Mouse (Mus musculus) C2C12 (cell line): ENCODE results near the gene Ggt7. TPM values are rescaled to one million over a fixed set of nuclear protein-coding genes. Genes with fewer than 3 reads are reported as not detected.

ENCODE experiments used
- H3K27me3 ChIP-seq: one replicate; pipeline ENCODE4 v1.6.1; 2011; ENCODE audit not compliant: control insufficient read depth, insufficient read depth, insufficient read length
- H3K36me3 ChIP-seq: one replicate; pipeline ENCODE4 v1.6.1; 2011; ENCODE audit not compliant: control insufficient read depth, insufficient read depth
- H3K4me3 ChIP-seq: one replicate; pipeline ENCODE4 v1.5.1; 2011; ENCODE audit warnings: mild to moderate bottlenecking, control low read depth; ENCODE audit not compliant: poor library complexity, insufficient read depth, severe bottlenecking
- H3K79me2 ChIP-seq: one replicate; pipeline ENCODE4 v1.6.1; 2011; ENCODE audit not compliant: control insufficient read depth, insufficient read depth
- H3K79me3 ChIP-seq: one replicate; pipeline ENCODE4 v1.6.1; 2011; ENCODE audit warnings: low read depth, control low read depth
- H3ac ChIP-seq: one replicate; pipeline ENCODE3; 2011; ENCODE audit warnings: low read depth; ENCODE audit not compliant: control insufficient read depth, insufficient read length
- CEBPB ChIP-seq: IDR thresholded peaks from one replicate; pipeline ENCODE4 v1.6.1; 2011; ENCODE audit warnings: low read depth, mild to moderate bottlenecking, control low read depth, moderate library complexity
- CTCF ChIP-seq: IDR thresholded peaks from one replicate; pipeline ENCODE4 v1.5.1; 2011; ENCODE audit not compliant: control insufficient read depth, insufficient read depth, insufficient read length
- FOSL1 ChIP-seq: IDR thresholded peaks from one replicate; pipeline ENCODE4 v1.8.0; 2011; ENCODE audit warnings: mild to moderate bottlenecking, low read length; ENCODE audit not compliant: poor library complexity, insufficient read depth, severe bottlenecking
- MAX ChIP-seq: IDR thresholded peaks from one replicate; pipeline ENCODE4 v1.6.1; 2011; ENCODE audit warnings: mild to moderate bottlenecking, control low read depth
- MYOD1 ChIP-seq: IDR thresholded peaks from one replicate; pipeline ENCODE4 v1.6.1; 2011; ENCODE audit warnings: low read depth; ENCODE audit not compliant: control insufficient read depth, insufficient read length
- MYOG ChIP-seq: IDR thresholded peaks from one replicate; pipeline ENCODE4 v1.6.1; 2011; ENCODE audit not compliant: control insufficient read depth, insufficient read length; ENCODE audit errors: extremely low read depth
- USF1 ChIP-seq: IDR thresholded peaks from one replicate; pipeline ENCODE4 v1.6.1; 2011; ENCODE audit warnings: low read depth, mild to moderate bottlenecking, control low read depth, moderate library complexity
- polyA plus RNA-seq: library from polyadenylated mRNA; unstranded; fragments of >200 nt; fragmentation: generic; extraction: Trizol; gene quantifications from one replicate; pipeline ENCODE4 v1.2.1, GENCODE M21; 2012; ENCODE audit warnings: missing spikeins

Ggt7 gene
- polyA plus RNA-seq, 1 experiment: 2.6 TPM

DNA sequence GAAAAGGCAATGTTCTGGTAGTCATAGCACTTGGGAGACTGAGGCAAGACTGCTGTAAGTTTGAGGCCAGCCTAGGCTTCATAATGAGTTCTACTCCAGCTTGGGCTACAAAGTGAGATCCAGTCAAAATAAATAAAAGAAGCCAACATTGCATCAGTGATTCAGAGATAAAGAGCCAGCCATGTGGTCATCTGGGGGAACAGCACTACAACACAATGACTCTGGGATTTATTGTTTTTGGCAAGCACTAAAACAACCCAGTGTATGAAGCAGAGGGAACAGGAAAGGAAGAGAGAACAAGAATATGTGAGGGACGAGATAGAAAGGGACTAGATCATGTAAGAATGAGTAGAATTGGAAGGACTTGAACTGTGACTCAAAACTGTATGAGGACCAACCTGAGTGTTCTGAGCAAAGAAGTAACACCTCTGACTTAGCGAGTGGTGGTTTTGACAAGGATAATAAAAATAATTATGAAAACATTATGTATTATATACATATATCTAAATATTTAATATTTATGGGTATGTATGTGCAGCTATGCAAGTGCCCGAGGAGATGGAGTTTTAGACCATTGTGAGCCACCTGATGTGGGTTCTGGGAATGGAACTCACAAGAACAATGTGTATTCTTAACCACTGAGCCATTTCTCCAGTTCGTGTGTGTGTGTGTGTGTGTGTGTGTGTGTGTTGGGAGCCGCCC lies 19.9 kb upstream of the Ggt7 start:
- Histone ChIP-seq H3ac (no peak overlapping the region), H3K36me3 (no peaks in the 10 kb centered on the region), H3K79me2 (no peaks in the 10 kb centered on the region), H3K4me3 (no peak overlapping the region), H3K27me3 (peaks cover 3% of the 10 kb centered on the region), H3K79me3 (no peaks in the 10 kb centered on the region)
- no peak for TF ChIP-seq USF1
- no peak for TF ChIP-seq CEBPB
- no peak for TF ChIP-seq MYOG
- TF ChIP-seq FOSL1: no peak
- TF ChIP-seq MAX: no peak
- no peak for TF ChIP-seq CTCF
- TF ChIP-seq MYOD1: no peak

DNA sequence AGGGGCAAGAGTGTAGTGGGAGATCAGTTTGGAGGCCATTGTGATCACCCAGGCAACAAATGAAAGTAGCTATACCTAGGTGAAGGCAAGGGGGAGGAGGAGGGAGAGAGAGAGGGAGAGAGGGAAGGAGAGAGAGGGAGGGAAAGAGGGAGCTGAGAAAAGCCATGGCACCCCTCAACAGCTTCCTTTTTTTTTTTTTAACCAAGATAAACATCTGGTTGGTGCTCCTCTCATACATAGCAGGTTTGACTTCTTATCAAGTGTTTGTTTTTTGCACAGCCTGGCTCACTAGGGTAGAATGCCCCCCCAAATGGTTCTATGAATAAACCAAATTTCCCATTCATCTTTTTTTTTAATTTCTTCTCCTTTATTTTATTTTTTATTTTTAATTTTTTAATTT lies 18.3 kb upstream of the Ggt7 start:
- H3K36me3 ChIP-seq: no peaks in the 10 kb centered on the region
- no peaks in the 10 kb centered on the region for H3K79me2 ChIP-seq
- H3K27me3 ChIP-seq: no peaks in the 10 kb centered on the region
- no peak overlapping the region for H3ac ChIP-seq
- H3K4me3 ChIP-seq: no peak overlapping the region
- H3K79me3 ChIP-seq: no peaks in the 10 kb centered on the region
- TF ChIP-seq FOSL1 (no peak), CEBPB (no peak), MAX (no peak), MYOD1 (no peak), CTCF (no peak), MYOG (no peak), USF1 (no peak)

DNA sequence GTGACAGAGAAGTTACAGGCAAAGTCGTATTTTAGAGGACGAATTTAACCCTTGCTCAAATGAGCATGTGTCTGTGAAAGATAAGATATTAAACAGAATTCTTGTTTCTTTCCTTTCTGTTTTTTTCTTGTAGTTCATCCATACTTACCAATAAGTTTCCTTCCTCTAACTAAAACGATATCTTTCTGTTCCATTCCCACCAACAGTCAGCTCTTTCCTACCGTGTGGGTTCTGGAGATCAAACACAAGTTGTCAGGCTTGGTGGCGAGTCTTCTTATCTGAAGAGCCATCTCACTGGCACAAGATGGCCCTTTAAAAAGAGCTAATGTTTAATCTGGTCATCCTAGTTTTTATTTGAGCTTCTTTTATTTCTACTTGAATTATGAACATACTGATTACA lies 9.3 kb upstream of the Ggt7 start:
- no peak for TF ChIP-seq CEBPB
- no peak for TF ChIP-seq MAX
- H3K79me2 ChIP-seq: no peaks in the 10 kb centered on the region
- no peak overlapping the region for H3K4me3 ChIP-seq
- H3K27me3 ChIP-seq: no peaks in the 10 kb centered on the region
- no peak overlapping the region for H3ac ChIP-seq
- H3K36me3 ChIP-seq: no peaks in the 10 kb centered on the region
- no peaks in the 10 kb centered on the region for H3K79me3 ChIP-seq

DNA sequence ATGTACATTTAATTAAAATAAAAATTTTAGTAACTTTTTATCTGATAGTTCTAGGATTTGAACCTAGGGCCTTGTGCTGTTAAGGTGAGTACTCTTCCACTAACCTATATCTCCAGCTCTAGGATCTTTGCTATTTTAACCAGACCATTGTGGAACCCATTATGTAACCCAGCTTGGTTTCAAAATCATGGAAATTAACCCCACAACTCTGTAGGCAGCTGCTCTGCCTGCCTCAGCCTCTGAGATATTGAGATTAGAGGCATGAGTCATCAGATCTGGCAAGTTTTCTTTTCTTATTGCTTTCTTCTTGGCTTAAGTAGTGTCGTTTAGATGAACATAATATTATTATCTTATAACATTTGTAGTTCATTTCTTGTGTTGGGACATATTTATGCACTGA lies 6.3 kb upstream of the Ggt7 start:
- Histone ChIP-seq H3ac (no peak overlapping the region), H3K27me3 (no peaks in the 10 kb centered on the region), H3K4me3 (no peak overlapping the region), H3K79me2 (no peaks in the 10 kb centered on the region), H3K36me3 (no peaks in the 10 kb centered on the region), H3K79me3 (no peaks in the 10 kb centered on the region)
- TF ChIP-seq USF1 (no peak), CEBPB (peak; percentile 21), MYOD1 (peak; percentile 61)

DNA sequence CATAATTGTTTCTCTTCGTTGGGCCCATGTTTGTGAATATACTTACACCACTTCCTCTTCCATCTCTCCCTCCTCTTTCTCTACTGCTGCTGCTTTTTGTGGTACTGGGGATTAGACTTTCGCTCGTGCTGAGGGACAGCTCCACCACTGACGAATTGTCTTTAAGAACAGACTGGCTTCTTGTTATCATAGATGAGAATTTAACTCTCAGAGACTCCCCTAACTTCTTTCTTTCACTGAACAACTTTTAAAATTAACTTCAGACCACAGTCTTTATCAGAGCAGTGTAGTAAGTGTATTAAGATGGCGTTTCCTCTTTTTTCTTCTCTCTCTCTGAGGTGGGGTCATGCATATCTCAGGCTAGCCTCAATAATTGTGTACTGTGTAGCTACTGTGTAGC lies 5.7 kb upstream of the Ggt7 start:
- Histone ChIP-seq H3K79me2 (no peaks in the 10 kb centered on the region), H3ac (no peak overlapping the region), H3K4me3 (no peak overlapping the region), H3K36me3 (no peaks in the 10 kb centered on the region), H3K27me3 (no peaks in the 10 kb centered on the region), H3K79me3 (no peaks in the 10 kb centered on the region)
- no peak for TF ChIP-seq FOSL1
- no peak for TF ChIP-seq MYOG
- TF ChIP-seq MAX: no peak
- no peak for TF ChIP-seq CEBPB
- TF ChIP-seq USF1: no peak
- TF ChIP-seq MYOD1: no peak
- TF ChIP-seq CTCF: no peak

DNA sequence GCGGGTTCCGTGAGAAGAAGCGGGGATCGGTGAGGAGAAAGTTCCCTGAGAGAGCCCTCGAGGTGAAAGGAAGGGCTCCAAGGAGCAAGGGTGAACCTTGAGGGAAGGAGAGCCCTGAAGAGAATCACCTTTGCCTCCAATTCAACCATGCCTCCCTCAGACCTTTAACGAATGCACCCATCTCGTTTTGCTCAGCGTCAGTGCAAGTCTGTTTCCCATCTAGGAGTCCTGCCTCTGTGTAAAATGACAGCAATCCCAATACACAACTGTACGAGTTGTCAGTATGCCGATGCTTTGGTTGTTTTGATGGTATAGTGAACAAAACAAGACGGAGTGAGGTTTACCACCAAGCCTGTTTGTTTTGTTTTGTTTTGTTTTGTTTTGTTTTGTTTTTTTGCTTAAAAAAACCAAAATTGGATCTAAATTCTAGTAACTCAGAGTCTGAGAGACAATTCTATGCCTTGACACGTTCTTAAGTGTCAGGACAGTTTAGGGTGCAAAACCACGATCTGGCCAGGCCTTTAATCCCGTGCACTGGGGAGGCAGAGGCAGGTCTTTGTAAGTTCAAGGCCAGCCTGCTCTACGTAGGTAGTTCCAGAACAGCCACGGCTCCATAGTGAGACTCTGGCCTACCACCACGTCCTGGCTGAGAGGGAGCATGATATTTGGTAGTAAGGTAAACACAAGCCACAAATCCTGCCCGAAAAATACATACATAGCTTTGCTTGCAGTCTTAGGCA lies 664 bp upstream of the Ggt7 start:
- Histone ChIP-seq H3ac (peak overlapping the region; percentile 8), H3K4me3 (peak overlapping the region; percentile 41), H3K36me3 (no peaks in the 10 kb centered on the region), H3K79me2 (no peaks in the 10 kb centered on the region), H3K27me3 (no peaks in the 10 kb centered on the region), H3K79me3 (no peaks in the 10 kb centered on the region)
- TF ChIP-seq MAX: no peak
- no peak for TF ChIP-seq FOSL1
- TF ChIP-seq CEBPB: no peak
- TF ChIP-seq CTCF: no peak
- TF ChIP-seq MYOD1: no peak
- TF ChIP-seq MYOG: no peak
- no peak for TF ChIP-seq USF1
